In the genomic region with DNA sequence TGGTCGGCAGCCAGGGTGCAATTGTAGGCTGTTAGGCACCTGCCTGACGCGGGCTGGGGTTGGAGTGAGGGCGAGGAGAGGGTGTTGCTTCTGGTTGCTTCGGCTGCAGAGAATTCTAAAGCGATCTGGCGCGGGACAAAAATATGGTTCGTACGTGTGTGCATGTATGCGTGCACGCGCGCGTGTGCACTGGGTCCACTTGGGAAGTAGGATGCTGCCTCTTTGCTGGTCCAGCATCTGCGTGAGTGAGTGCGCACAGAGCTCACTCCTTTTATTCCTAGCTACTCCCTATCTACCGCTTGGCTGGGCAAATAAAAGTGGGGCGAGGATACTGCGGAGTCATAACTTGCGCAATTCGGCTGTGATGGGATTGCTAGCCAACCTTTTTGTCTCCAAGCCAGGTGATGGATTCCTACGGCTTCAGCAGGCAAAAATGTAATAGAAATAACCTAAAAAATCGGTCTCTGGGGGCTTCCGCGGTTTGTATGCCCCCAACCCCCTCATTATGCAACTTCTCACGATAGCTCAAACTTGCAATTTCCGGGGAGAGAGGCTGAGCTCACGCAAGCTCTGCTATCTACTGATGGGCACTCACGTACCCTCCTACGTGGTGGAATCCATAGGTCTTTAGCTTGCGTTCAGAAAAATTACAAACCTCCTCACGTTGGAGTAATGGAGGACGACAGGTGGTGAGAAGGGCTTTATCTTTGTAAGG, we compare ENCODE assay signal across 8 mouse cellular contexts. TPM values are rescaled to one million over a fixed set of nuclear protein-coding genes. Genes with fewer than 3 reads are reported as not detected.
DNase-seq lines count a peak whose midpoint lies in the region; ATAC-seq and TF ChIP-seq lines count a peak whose summit lies in the region.

No protein-coding gene starts in this region.

- H3K9ac ChIP-seq in hindbrain, embryonic 12.5 days, result peak overlapping the region; percentile 56
- peak overlapping the region; percentile 55 for H3K9ac ChIP-seq in neural tube, embryonic 12.5 days

- peak; percentile 77 for DNase-seq in A20 (ENCODE audit: low read depth, low spot score)
- peak; percentile 58 for DNase-seq in embryonic facial prominence, embryonic 10.5 days (ENCODE audit: low spot score)
- DNase-seq in left cerebral cortex, postnatal 36 days (ENCODE audit: low spot score in 2 of 2), result peak; percentile 73 to 82
- no peak for DNase-seq in ovary, postnatal 14 days (ENCODE audit: low spot score)
- DNase-seq in T-cell, adult 2 months (ENCODE audit: low spot score), result no peak

- H3K4me3 ChIP-seq in E14TG2a.4 (replicated peaks; ENCODE audit: low read length), result peak overlapping the region; percentile 76
- H3K4me3 ChIP-seq in embryonic facial prominence, embryonic 10.5 days, result peak overlapping the region; percentile 67
- peak overlapping the region; percentile 60 for H3K4me3 ChIP-seq in hindbrain, embryonic 12.5 days
- H3K4me3 ChIP-seq in neural tube, embryonic 12.5 days, result peak overlapping the region; percentile 47

- H3K4me1 ChIP-seq in E14TG2a.4 (replicated peaks; ENCODE audit: low read depth, low read length), result peaks cover 63% of the 10 kb centered on the region
- H3K4me1 ChIP-seq in embryonic facial prominence, embryonic 10.5 days, result peaks cover 79% of the 10 kb centered on the region
- H3K4me1 ChIP-seq in hindbrain, embryonic 12.5 days, result peaks cover 66% of the 10 kb centered on the region
- H3K4me1 ChIP-seq in neural tube, embryonic 12.5 days, result peaks cover 46% of the 10 kb centered on the region

- no peaks in the 10 kb centered on the region for H3K9me3 ChIP-seq in E14TG2a.4 (ENCODE audit: low read length)
- H3K9me3 ChIP-seq in embryonic facial prominence, embryonic 10.5 days, result no peaks in the 10 kb centered on the region
- H3K9me3 ChIP-seq in hindbrain, embryonic 12.5 days (replicated peaks), result no peaks in the 10 kb centered on the region
- H3K9me3 ChIP-seq in neural tube, embryonic 12.5 days, result no peaks in the 10 kb centered on the region

- intact Hi-C loops in left cerebral cortex, postnatal 36 days (cut with DNase I), result no loop called here

- peak overlapping the region; percentile 96 for H3K4me2 ChIP-seq in hindbrain, embryonic 12.5 days (replicated peaks)
- H3K4me2 ChIP-seq in neural tube, embryonic 12.5 days (replicated peaks), result peak overlapping the region; percentile 84

- 0 out of 2 replicates have a peak, but pooled peaks have one; percentile 4 for ATAC-seq in hindbrain, embryonic 12.5 days (ENCODE audit: low FRiP score)
- peak; percentile 13 for ATAC-seq in neural tube, embryonic 12.5 days (ENCODE audit: low FRiP score, low read depth)

- TF ChIP-seq CTCF in E14TG2a.4 (conservative IDR thresholded peaks at IDR 0.05; ENCODE audit: low read length), result no peak

- no peaks in the 10 kb centered on the region for H3K36me3 ChIP-seq in E14TG2a.4 (ENCODE audit: insufficient read depth, low read length)
- H3K36me3 ChIP-seq in embryonic facial prominence, embryonic 10.5 days (replicated peaks), result peaks cover 7% of the 10 kb centered on the region; the same call in 1 of the 2 replicates
- no peaks in the 10 kb centered on the region for H3K36me3 ChIP-seq in hindbrain, embryonic 12.5 days
- H3K36me3 ChIP-seq in neural tube, embryonic 12.5 days, result no peaks in the 10 kb centered on the region

- H3K27me3 ChIP-seq in E14TG2a.4 (ENCODE audit: insufficient read depth, low read length), result peaks cover 74% of the 10 kb centered on the region
- H3K27me3 ChIP-seq in embryonic facial prominence, embryonic 10.5 days (replicated peaks; ENCODE audit: low read depth, poor library complexity, severe bottlenecking), result peaks cover 67% of the 10 kb centered on the region
- H3K27me3 ChIP-seq in hindbrain, embryonic 12.5 days, result peaks cover 21% of the 10 kb centered on the region
- H3K27me3 ChIP-seq in neural tube, embryonic 12.5 days (replicated peaks), result peaks cover 9% of the 10 kb centered on the region; the same call in 1 of the 2 replicates

- H3K27ac ChIP-seq in embryonic facial prominence, embryonic 10.5 days (replicated peaks), result peak overlapping the region; percentile 72
- H3K27ac ChIP-seq in hindbrain, embryonic 12.5 days, result peak overlapping the region; percentile 68; the same call in 1 of the 2 replicates
- H3K27ac ChIP-seq in neural tube, embryonic 12.5 days, result no peak overlapping the region

- under 1% methylated on average over 34 of the region's 34 CpGs for WGBS in embryonic facial prominence, embryonic 10.5 days
- 1% methylated on average over 34 of the region's 34 CpGs for WGBS in hindbrain, embryonic 12.5 days
- under 1% methylated on average over 34 of the region's 34 CpGs for WGBS in neural tube, embryonic 12.5 days

RNA-seq across cellular contexts. Expression of gene Igfbp5, which starts 2.8 kb away (rescaled TPM):
- polyA plus RNA-seq in embryonic facial prominence, embryonic 10.5 days (2016; fragmentation: Nextera tagmentation; extraction: Ambion mirVana), result 75.4 and 87.4 TPM in 2 replicates
- polyA plus RNA-seq in hindbrain, embryonic 12.5 days (2016; fragmentation: Nextera tagmentation; extraction: Ambion mirVana), result 69.6 and 99.7 TPM in 2 replicates
- 10 to 100 TPM; 52.4 to 61.4 TPM for total RNA-seq in left cerebral cortex, postnatal 36 days (2021)
- 128 and 150 TPM in 2 replicates for polyA plus RNA-seq in neural tube, embryonic 12.5 days (2016; fragmentation: Nextera tagmentation; extraction: Ambion mirVana)

RNA-seq across cellular contexts. Expression of gene Igfbp2, which starts 47.6 kb away (rescaled TPM):
- 474 and 479 TPM in 2 replicates for polyA plus RNA-seq in embryonic facial prominence, embryonic 10.5 days (2016; fragmentation: Nextera tagmentation; extraction: Ambion mirVana)
- polyA plus RNA-seq in hindbrain, embryonic 12.5 days (2016; fragmentation: Nextera tagmentation; extraction: Ambion mirVana), result 548 and 549 TPM in 2 replicates
- total RNA-seq in left cerebral cortex, postnatal 36 days (2021), result 10 to 100 TPM; 75.9 to 80.0 TPM
- polyA plus RNA-seq in neural tube, embryonic 12.5 days (2016; fragmentation: Nextera tagmentation; extraction: Ambion mirVana), result 410 and 431 TPM in 2 replicates

Comparison
In these comparisons a context has a peak if more than half of its experiments do, and no peak if none do; other contexts are left out.
1. DNase-seq: peak in A20 (single experiment), embryonic facial prominence, embryonic 10.5 days (single experiment) and left cerebral cortex, postnatal 36 days (2 of 2); none in ovary, postnatal 14 days (single experiment) and T-cell, adult 2 months (single experiment).
2. Peak in every context shown above with its lines, with median percentiles within 50 percentile points of each other: H3K4me3 ChIP-seq.